Mouse (Mus musculus) liver, embryonic 16.5 days (tissue): ENCODE measurements around the gene Atl1. TPM values are rescaled to one million over a fixed set of nuclear protein-coding genes. Genes with fewer than 3 reads are reported as not detected.

Experiments
- ATAC-seq: fragments of 200-750 bp; cut with Nextera tagmentation; 2 replicates; pipeline ENCODE4 v1.8.0; 2017; ENCODE audit warnings: low read depth, mild to moderate bottlenecking, moderate number of reproducible peaks, moderate library complexity
- H3K27ac ChIP-seq: fragments of 300-500 bp; sonication (generic); 2 replicates; pipeline ENCODE4 v1.5.1; 2014; ENCODE audit warnings: mild to moderate bottlenecking, low read length
- H3K27me3 ChIP-seq: fragments of 300-500 bp; sonication (generic); 2 replicates; pipeline ENCODE4 v1.6.1; 2014; ENCODE audit warnings: low read depth, low read length, mixed read lengths; ENCODE audit not compliant: control insufficient read depth, insufficient read depth
- H3K36me3 ChIP-seq: fragments of 300-500 bp; sonication (generic); 2 replicates; pipeline ENCODE4 v1.6.1; 2014; ENCODE audit warnings: mild to moderate bottlenecking; ENCODE audit not compliant: control insufficient read depth, insufficient read depth
- H3K4me1 ChIP-seq: fragments of 300-500 bp; sonication (generic); 2 replicates; pipeline ENCODE4 v1.6.1; 2014; ENCODE audit warnings: low read depth, low read length, mixed read lengths; ENCODE audit not compliant: control insufficient read depth
- H3K4me2 ChIP-seq: fragments of 300-500 bp; sonication (generic); 2 replicates; pipeline ENCODE4 v1.6.1; 2014; ENCODE audit warnings: low read depth, low read length, mixed read lengths
- H3K4me3 ChIP-seq: fragments of 300-500 bp; sonication (generic); 2 replicates; pipeline ENCODE4 v1.5.1; 2014; ENCODE audit warnings: low read depth, mild to moderate bottlenecking, low read length
- H3K9ac ChIP-seq: fragments of 300-500 bp; sonication (generic); 2 replicates; pipeline ENCODE4 v1.6.1; 2014; ENCODE audit warnings: low read depth, low read length
- H3K9me3 ChIP-seq: fragments of 300-500 bp; sonication (generic); replicated peaks from 2 replicates; pipeline ENCODE4 v1.6.1; 2016; ENCODE audit warnings: low read length; ENCODE audit not compliant: control insufficient read depth
- WGBS: fragments of 180-500 bp; shearing (Covaris S2); extraction: QIAGEN DNeasy Blood & Tissue Kit; methylation state at CpG from one replicate; pipeline ENCODE4 v1.1.7; 2014; ENCODE audit not compliant: insufficient replicate concordance; 5-methylcytosine and 5-hydroxymethylcytosine counted together
- polyA plus RNA-seq: library from polyadenylated mRNA; unstranded; fragments of >200 nt; fragmentation: Nextera tagmentation; extraction: Ambion mirVana; gene quantifications from 2 replicates; pipeline ENCODE4 v1.2.1, GENCODE M21; 2015

The Atl1 gene
- polyA plus RNA-seq, 1 experiment from 2014 or later: 1.4 TPM

DNA sequence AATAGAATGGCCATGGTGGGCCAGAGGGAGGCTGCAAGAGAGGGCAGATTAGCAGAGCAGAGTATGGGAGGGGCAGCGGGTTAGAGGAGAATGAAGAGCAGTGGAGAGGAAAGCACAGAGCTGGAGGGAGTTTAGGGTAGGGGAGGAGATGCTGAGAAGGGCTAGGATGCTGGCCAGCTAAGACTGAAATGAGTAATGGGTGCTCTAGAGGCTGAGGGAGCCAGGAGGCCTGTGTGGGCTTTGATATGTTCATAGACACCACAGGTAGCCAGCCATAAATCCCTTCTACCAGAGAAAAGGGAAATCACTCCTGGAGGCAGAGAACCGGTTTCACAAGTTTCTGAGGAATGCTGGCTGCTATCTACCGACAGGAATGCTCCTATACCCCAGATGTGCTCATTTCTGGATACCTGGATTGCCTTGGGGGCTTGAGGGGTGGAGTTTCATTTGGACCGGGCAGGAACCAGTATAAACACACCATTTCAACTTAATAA lies 13.2 kb upstream of the Atl1 start:
- Histone ChIP-seq H3K4me3 (no peak overlapping the region), H3K9ac (no peak overlapping the region), H3K4me2 (no peak overlapping the region), H3K4me1 (peaks cover 19% of the 10 kb centered on the region), H3K27ac (no peak overlapping the region), H3K27me3 (no peaks in the 10 kb centered on the region), H3K9me3 (no peaks in the 10 kb centered on the region), H3K36me3 (no peaks in the 10 kb centered on the region)
- 48% methylated on average over 4 of the region's 4 CpGs for WGBS
- ATAC-seq: no peak

- Histone ChIP-seq H3K27ac (no peak overlapping the region), H3K36me3 (no peaks in the 10 kb centered on the region), H3K9me3 (no peaks in the 10 kb centered on the region), H3K27me3 (no peaks in the 10 kb centered on the region), H3K4me2 (no peak overlapping the region), H3K9ac (no peak overlapping the region), H3K4me3 (no peak overlapping the region), H3K4me1 (peaks cover 20% of the 10 kb centered on the region)
- ATAC-seq: no peak
- WGBS: 57% methylated on average over 6 of the region's 6 CpGs
Measured at GRCm38 (mm10) chr12:69879739-69880138, 12.7 kb upstream of the Atl1 start.

- H3K9me3 ChIP-seq: no peaks in the 10 kb centered on the region
- no peak overlapping the region for H3K4me3 ChIP-seq
- no peaks in the 10 kb centered on the region for H3K36me3 ChIP-seq
- 66% methylated on average over 10 of the region's 10 CpGs for WGBS
- H3K4me1 ChIP-seq: peaks cover 20% of the 10 kb centered on the region
- H3K4me2 ChIP-seq: no peak overlapping the region
- ATAC-seq: no peak
- no peaks in the 10 kb centered on the region for H3K27me3 ChIP-seq
- H3K27ac ChIP-seq: no peak overlapping the region
- H3K9ac ChIP-seq: no peak overlapping the region
Measured at GRCm38 (mm10) chr12:69881198-69881905, 11.1 kb upstream of the Atl1 start.

DNA sequence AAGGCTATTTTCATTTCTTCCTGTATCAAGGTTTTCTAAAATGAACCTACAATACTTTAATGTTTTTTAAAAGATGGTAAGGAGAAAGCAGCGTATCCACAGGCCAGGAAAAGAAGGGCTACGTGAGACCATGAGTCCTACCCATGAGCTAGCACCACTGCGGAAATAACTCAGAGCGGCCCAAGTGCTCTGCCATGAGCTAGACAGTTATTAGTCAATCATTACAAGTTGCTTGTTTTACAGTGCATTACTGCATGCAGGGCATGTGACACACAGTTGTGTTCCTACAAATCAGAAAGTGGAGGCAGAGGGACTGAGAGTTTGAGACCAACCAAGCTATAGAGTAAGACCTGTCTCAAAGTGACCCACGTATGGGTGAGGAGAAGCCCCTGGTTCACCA lies 8.4 kb upstream of the Atl1 start:
- H3K4me1 ChIP-seq: peaks cover 22% of the 10 kb centered on the region
- WGBS: 90% methylated on average over 5 of the region's 5 CpGs
- no peaks in the 10 kb centered on the region for H3K36me3 ChIP-seq
- ATAC-seq: peak; percentile 53; the same call in 1 of the 2 replicates
- no peak overlapping the region for H3K27ac ChIP-seq
- H3K27me3 ChIP-seq: no peaks in the 10 kb centered on the region
- H3K4me3 ChIP-seq: no peak overlapping the region
- H3K4me2 ChIP-seq: no peak overlapping the region
- H3K9me3 ChIP-seq: no peaks in the 10 kb centered on the region
- no peak overlapping the region for H3K9ac ChIP-seq

DNA sequence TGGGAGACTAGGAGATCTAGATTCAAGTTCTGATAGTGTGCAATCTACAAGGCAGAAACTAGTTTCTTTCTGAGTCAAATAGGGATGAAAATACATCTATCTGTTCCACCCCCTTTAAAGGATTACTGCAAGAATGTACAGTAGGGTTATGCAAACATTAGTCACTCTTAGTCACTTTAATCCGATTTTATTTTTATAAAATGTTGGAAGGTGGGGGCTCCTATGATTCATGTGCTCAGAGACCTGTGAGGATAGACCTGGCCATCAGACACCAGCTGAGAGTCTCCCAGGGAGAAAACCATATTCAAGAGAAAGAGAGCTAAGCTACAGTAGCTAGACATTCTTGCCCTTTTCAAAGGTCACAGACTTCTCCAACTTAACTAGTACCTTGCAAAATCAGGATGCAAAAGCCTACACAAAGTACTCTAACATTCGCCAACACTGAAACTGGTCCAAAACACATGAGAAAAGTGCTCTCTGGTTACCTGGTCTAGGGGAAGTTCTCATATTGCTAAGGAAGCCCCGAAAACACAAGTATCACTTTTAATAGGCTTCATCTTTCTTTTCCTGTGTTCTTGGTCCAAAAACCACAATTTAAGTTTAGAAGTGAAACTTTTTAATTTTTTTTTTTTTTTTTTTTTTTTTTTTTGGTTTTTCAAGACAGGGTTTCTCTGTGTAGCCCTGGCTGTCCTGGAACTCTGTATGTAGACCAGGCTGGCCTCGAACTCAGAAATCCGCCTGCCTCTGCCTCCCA lies 7.1 kb upstream of the Atl1 start:
- no peak overlapping the region for H3K9ac ChIP-seq
- H3K9me3 ChIP-seq: no peaks in the 10 kb centered on the region
- no peak overlapping the region for H3K27ac ChIP-seq
- no peak for ATAC-seq
- peaks cover 4% of the 10 kb centered on the region; the same call in 1 of the 2 replicates for H3K36me3 ChIP-seq
- no peaks in the 10 kb centered on the region for H3K27me3 ChIP-seq
- peaks cover 24% of the 10 kb centered on the region for H3K4me1 ChIP-seq
- WGBS: 85% methylated on average over 5 of the region's 5 CpGs
- H3K4me2 ChIP-seq: no peak overlapping the region
- no peak overlapping the region for H3K4me3 ChIP-seq

DNA sequence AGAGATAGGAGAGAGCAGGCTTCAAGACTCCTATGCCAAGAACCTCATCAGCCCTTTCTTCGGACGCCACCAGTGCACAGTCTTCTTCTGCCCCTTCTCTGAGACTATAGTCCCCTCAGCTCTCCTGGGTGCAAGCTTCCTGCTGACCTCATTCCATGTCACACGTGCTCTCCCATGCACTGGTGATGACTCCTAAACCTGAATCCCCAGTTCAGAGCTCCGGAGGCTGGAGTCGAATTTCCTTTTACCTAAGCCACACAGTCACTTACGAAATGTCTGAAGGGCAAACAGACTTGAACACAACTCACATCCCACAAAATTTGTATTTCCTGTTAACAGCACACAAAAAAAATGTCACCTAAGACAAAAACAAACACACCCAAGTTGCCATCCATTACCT lies 4.6 kb upstream of the Atl1 start:
- H3K4me2 ChIP-seq: no peak overlapping the region
- peaks cover 31% of the 10 kb centered on the region for H3K4me1 ChIP-seq
- H3K9ac ChIP-seq: no peak overlapping the region
- no peaks in the 10 kb centered on the region for H3K9me3 ChIP-seq
- 74% methylated on average over 6 of the region's 6 CpGs for WGBS
- H3K27ac ChIP-seq: no peak overlapping the region
- peaks cover 4% of the 10 kb centered on the region; the same call in 1 of the 2 replicates for H3K36me3 ChIP-seq
- no peaks in the 10 kb centered on the region for H3K27me3 ChIP-seq
- ATAC-seq: no peak
- no peak overlapping the region for H3K4me3 ChIP-seq

- Histone ChIP-seq H3K9ac (no peak overlapping the region), H3K4me3 (no peak overlapping the region), H3K27ac (no peak overlapping the region), H3K4me1 (peaks cover 33% of the 10 kb centered on the region), H3K36me3 (peaks cover 4% of the 10 kb centered on the region; the same call in 1 of the 2 replicates), H3K9me3 (no peaks in the 10 kb centered on the region), H3K27me3 (no peaks in the 10 kb centered on the region), H3K4me2 (no peak overlapping the region)
- WGBS: 73% methylated on average over 1 of the region's 1 CpGs
- no peak for ATAC-seq
Measured at GRCm38 (mm10) chr12:69888345-69888744, 4.1 kb upstream of the Atl1 start.

DNA sequence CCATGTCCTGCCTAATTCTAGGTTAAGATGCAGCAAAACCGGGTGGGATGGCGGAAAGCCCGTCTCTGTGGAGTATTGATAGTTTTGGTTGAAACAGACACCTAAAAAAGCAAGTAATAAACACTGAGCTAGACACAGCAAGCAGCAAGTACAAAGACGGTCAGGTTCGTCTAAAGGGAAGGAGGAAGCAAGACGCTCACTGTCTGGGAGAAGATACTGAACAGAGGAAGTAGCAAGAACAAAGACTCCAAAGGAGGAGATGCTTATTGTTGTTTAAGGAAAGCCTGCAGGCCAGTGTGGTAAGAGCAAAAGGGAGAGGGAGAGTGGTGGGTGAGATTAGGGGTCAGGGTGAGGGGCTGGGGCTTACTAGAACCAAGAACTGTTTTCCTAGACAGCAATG lies 2.4 kb upstream of the Atl1 start:
- peaks cover 4% of the 10 kb centered on the region; the same call in 1 of the 2 replicates for H3K36me3 ChIP-seq
- 44% methylated on average over 6 of the region's 6 CpGs for WGBS
- H3K4me2 ChIP-seq: peak overlapping the region; percentile 62
- H3K9ac ChIP-seq: peak overlapping the region; percentile 22
- peak overlapping the region; percentile 95 for H3K4me3 ChIP-seq
- peak overlapping the region; percentile 51; the same call in 1 of the 2 replicates for H3K27ac ChIP-seq
- peaks cover 33% of the 10 kb centered on the region for H3K4me1 ChIP-seq
- no peak for ATAC-seq
- no peaks in the 10 kb centered on the region for H3K9me3 ChIP-seq
- no peaks in the 10 kb centered on the region for H3K27me3 ChIP-seq

DNA sequence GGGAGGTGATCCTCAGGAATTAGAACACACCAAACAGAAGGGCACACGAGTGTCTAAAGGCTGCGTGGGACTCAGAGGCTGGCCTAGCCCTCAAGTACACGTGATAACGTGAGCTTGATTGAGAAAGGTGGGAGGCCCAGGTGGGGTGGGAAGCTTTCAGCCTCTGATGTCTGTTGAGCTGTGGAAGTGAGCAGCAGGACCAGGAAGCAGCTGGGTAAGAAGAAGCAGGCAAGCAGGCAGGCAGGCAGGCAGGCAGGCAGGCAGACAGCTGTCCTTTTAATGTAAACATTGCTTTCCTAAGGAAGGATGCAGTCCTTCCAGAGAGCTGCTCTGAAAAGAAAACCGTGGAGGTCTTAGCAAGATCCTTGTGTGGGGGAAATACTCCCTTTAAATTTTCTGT lies 1.9 kb upstream of the Atl1 start:
- H3K4me2 ChIP-seq: peak overlapping the region; percentile 62
- H3K27me3 ChIP-seq: no peaks in the 10 kb centered on the region
- H3K27ac ChIP-seq: peak overlapping the region; percentile 51
- peak overlapping the region; percentile 22 for H3K9ac ChIP-seq
- no peak for ATAC-seq
- peak overlapping the region; percentile 95 for H3K4me3 ChIP-seq
- WGBS: 16% methylated on average over 5 of the region's 5 CpGs
- H3K4me1 ChIP-seq: peaks cover 33% of the 10 kb centered on the region
- peaks cover 4% of the 10 kb centered on the region; the same call in 1 of the 2 replicates for H3K36me3 ChIP-seq
- no peaks in the 10 kb centered on the region for H3K9me3 ChIP-seq
